Mouse (Mus musculus) left cerebral cortex, postnatal 14 days (tissue): ENCODE data around the gene Foxd4. TPM values are rescaled to one million over a fixed set of nuclear protein-coding genes. Genes with fewer than 3 reads are reported as not detected.

Experiments
- DNase-seq, 2 experiments: peaks; one replicate each; pipeline ENCODE4 v3.0.0; 2021 to 2022; ENCODE audit warnings: low spot score in 2 of 2, mixed read lengths in 1 of 2
- intact Hi-C: fragments of 180-260 bp; cut with DNase I; formaldehyde crosslinking; loops from one replicate; pipeline ENCODE4 v1.15.1; 2025
- long read RNA-seq, 2 experiments: library from polyadenylated mRNA; stranded (forward); transcript quantifications; one replicate each; pipeline ENCODE4 v2.0.0; 2021
- total RNA-seq, 2 experiments: library from RNA; stranded (reverse); gene quantifications; 2 replicates each; pipeline ENCODE4 v1.2.3; 2021

Foxd4 gene
- total RNA-seq: not detected
- long read RNA-seq, experiment 1: 0 reads
- long read RNA-seq, experiment 2: 0 reads

DNA sequence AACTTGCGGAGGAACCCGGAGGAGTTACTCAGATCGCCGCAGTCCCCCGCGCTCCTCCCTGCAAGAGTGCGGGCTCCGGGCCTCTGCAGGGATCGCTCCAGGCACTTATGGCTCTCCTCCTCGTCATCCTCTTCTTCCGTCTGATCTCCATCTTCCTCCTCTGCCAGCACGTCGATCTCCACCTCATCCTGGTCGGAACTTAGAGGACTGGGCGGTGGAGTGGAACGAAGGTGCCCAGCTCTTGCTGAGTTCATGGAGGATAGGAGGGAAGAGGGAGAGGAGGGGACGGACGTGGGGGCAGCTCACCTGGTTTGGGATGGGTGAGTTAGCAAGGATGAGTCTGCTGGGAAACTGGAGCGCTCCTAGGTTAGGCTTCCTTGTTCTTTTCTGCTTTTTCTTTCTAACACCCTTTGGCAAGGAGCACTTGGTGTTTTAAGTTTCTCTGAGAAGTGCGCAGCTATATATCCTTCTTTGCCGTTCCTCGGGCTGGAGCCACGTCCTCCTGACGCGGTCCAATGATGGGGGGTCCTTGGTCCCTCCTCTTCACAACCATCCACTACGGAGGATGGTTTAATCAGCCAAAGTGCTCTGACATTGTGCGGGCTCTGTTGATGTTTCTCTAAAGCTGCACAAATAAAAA lies at the start of gene Foxd4:
Foxd4 (minus strand) TSS at position 617 of the 640 bp plus-strand sequence.
- intact Hi-C loops: loop anchor here (5.0 kb wide), 1 partner anchor 707 kb away; no protein-coding TSS in a partner anchor
- no peak for DNase-seq

DNA sequence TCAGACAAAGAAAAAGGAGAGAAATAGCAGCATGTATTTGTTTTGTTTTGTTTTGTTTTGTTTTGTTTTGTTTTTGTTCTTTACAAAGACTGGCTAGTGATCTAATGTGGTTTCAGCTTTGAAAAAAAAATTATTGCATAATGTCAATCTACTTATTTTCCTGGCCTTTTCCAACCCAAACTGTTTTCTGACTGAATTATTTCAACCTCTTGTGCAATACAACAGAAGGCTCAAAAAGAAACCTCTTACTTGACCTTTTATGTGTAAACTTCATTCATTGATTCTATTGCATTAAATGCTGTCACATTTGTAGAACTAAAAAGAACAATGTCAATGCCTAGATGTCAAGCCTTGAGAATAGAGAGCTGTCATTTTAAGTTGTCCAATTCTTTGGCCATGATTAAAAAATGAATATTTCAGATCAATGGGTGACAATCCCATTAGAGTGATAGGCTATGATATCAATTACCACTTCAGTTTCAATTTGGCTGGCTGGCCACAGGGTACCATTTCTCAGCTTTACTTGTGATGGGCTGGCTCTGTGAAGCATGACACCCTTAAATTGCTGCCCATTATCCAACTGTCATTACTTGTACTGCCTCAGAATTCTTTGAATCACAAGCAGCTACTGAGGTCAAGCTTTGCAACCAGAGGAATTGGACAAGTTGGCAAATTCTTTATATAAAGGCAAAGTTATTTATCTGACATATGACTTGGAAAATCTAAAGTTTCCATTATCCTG lies 44.7 kb upstream of the Foxd4 start:
- intact Hi-C loops: no loop called here

GRCm38 (mm10) chr19:24937084-24937483 lies 36.1 kb upstream of the Foxd4 start:
- DNase-seq: no peak
- intact Hi-C loops: no loop called here

More for the DNA sequence above, 44.7 kb upstream of the Foxd4 start:
- no peak for DNase-seq

GRCm38 (mm10) chr19:24929041-24929440 lies 28.0 kb upstream of the Foxd4 start:
- intact Hi-C loops: no loop called here
- no peak for DNase-seq

DNA sequence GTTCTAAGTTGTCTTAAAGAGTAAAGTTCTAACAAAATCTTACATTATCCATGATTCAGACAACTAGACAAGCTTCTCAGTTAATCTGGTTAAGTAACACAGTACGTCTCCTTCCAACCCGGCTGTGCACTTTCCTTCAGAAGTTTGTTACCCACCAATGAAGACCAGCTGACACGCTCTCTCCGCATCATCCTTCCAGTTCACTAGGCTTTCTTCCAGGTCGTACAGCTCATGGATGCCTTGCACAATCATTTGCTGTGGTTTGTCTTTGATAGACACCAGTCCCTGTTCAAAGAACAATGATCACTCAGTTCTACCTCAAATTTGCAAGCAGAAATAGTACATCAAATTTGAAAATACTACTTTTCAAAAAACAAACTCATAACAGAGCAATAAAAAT lies 19.9 kb upstream of the Foxd4 start:
- intact Hi-C loops: no loop called here
- DNase-seq: no peak

GRCm38 (mm10) chr19:24908385-24909155 lies 7.6 kb upstream of the Foxd4 start:
- intact Hi-C loops: no loop called here
- no peak for DNase-seq

DNA sequence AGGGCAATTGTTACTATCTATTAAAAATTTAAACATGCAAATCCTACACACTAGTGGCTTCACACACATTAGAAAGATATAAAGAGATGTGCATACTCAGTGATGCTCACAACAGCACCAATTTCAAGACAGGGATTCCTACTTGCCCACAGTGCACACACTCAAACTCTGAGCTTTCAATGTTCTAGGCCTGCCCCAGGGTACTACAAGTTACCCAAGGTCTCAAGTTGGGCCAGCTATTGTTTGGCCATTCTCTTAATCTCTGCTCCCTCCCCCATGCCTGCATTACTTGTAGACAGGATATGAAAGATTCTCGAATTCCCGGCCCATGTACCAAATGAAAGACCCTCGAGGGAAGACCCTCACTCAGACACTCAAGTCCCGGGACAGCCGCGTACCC lies 6.7 kb upstream of the Foxd4 start:
- intact Hi-C loops: no loop called here
- no peak for DNase-seq

GRCm38 (mm10) chr19:24902821-24903220 lies 1.8 kb upstream of the Foxd4 start:
- no peak for DNase-seq
- intact Hi-C loops: loop anchor here (5.0 kb wide), 1 partner anchor 704 kb away; no protein-coding TSS in a partner anchor

DNA sequence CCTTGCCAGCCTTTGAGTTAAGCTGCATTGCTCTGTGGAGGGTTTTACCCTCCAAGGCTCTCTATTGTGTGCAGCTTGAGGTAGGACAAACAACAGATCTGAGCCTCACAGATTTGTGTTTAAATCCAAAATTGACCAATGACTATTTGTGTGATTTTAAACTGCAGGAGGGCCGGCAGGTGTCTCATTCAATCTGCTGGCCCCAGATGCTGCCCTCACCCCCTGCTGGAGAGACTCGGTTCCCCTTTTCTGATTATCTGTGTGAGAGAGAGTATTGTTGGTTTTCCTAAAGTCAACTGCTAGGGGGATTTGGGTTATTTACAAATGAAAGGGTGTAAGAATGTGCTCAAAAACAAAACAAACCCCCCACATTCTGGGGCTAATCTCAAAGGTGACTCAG lies 1.3 kb upstream of the Foxd4 start:
- intact Hi-C loops: loop anchor here (5.0 kb wide), 1 partner anchor 705 kb away; no protein-coding TSS in a partner anchor
- DNase-seq: no peak

DNA sequence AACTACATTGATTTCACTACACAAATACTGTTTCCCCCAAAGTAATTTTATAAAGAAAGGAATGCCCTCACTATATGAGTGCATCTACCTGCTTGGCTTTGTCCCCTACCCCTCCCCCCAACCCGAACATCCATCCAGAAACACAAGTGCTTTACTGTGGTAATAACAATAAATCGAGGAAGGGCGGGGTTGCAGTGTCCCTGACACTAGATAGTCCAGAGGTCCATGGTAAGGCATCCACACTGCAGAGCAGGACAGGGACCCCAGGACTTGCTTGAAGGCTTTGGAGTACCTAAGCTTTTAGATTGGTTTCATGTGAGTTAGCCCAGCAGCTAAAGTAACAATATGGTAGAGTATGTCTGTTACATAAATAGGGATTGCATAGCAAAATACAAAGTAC lies 669 bp upstream of the Foxd4 start:
- intact Hi-C loops: loop anchor here (5.0 kb wide), 1 partner anchor 706 kb away; no protein-coding TSS in a partner anchor
- DNase-seq: no peak

GRCm38 (mm10) chr19:24899578-24900544 lies 1.1 kb downstream of the Foxd4 start:
- DNase-seq: no peak
- intact Hi-C loops: loop anchor here (5.0 kb wide), 1 partner anchor 707 kb away; no protein-coding TSS in a partner anchor

- intact Hi-C loops: no loop called here
Observed at GRCm38 (mm10) chr19:24898737-24899577, 2.0 kb downstream of the Foxd4 start.

GRCm38 (mm10) chr19:24897896-24898736 lies 2.9 kb downstream of the Foxd4 start:
- intact Hi-C loops: no loop called here

More at GRCm38 (mm10) chr19:24898737-24899577, 2.0 kb downstream of the Foxd4 start:
- no peak for DNase-seq

DNA sequence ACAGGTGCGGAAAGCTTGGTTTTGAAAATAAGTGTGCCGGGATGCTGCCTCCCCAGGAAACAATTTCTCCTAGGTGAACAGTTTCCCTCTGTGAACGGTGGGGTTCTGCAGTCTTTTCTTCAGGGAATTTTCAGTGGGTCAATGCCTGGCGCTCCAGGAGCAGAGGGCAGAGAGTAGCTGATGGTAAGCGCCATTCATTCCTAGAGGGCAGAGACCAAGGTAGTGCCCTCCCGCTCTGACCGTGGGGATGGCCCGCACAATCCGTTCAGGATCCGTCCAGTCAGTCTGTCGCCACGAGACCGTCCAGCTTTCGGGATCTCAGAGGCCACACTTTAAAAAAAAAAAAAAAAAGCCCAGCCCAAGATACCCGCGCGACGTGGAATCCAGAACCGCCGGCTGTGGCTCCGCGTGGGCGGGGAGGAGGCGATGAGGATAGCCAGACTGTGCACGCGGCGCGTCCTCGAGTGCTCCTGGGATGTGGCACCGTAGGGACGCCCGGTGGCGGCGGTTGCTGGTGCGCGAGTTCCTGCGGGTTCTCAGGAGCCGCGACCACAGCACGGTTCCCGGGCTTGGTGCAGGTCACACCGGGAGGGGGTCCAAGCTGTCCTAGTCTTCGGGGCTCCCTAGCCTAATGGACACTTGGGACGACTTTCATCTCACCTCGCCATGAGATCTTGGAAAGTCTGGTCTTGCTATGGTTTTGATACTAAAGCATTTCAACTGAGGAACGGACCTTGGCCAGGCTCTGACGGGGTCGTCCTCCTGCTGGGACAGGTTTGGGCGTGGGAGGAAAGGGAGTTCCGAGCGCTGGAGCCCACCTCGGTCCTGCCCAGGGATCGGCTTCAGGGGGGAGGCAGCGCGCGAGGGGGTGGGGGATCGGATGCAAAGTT lies 3.7 kb downstream of the Foxd4 start:
- intact Hi-C loops: no loop called here
- DNase-seq: no peak

More at GRCm38 (mm10) chr19:24897896-24898736, 2.9 kb downstream of the Foxd4 start:
- DNase-seq: no peak

GRCm38 (mm10) chr19:24896536-24896935 lies 4.5 kb downstream of the Foxd4 start:
- DNase-seq: no peak
- intact Hi-C loops: no loop called here

GRCm38 (mm10) chr19:24886888-24887287 lies 14.1 kb downstream of the Foxd4 start:
- no peak for DNase-seq
- intact Hi-C loops: loop anchor here (5.0 kb wide), 1 partner anchor 265 kb away; no protein-coding TSS in a partner anchor
